Mouse (Mus musculus): ENCODE results near the gene Btg4. TPM values are rescaled to one million over a fixed set of nuclear protein-coding genes. Genes with fewer than 3 reads are reported as not detected.
"Not testable (repeated sequence)": the region's sequence is repeated elsewhere in the genome, so short reads cannot be mapped to it uniquely, and the experiment has no call there.

Btg4 gene
- total RNA-seq, 2 experiments from 2014 or later: not detected

DNA sequence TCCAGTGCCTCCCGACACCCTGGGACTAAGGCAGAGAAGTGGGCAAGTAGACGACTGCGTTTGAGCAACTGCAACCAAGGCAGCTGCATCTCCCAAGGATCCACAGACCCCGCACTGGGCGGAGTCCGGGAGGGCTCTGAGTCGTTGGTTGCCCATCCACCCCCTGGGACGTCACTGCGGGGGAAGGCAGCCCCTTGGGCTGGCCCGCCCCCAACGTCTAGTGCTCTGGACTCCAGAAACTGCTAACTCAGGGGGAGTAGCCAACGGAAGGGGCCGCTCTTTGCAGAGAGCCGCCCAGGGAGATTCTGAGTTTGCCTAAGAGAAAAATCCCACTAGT lies 16.2 kb downstream of the Btg4 start, which contains the start of gene Layn:
Gene Layn (minus strand): TSS at position 116 of the 337 bp plus-strand sequence.
- DNase-seq (ENCODE audit: extremely low spot score in 1 of 2, low spot score in 1 of 2): peak in 1 of 2 experiments; percentile 21

- no peak for DNase-seq (ENCODE audit: extremely low spot score in 1 of 2, low spot score in 1 of 2)
Observed at GRCm38 (mm10) chr9:51081614-51082013, 20.9 kb downstream of the Btg4 start.

- no peak for DNase-seq (ENCODE audit: extremely low spot score in 1 of 2, low spot score in 1 of 2)
Observed at GRCm38 (mm10) chr9:51093697-51094096, 33.0 kb downstream of the Btg4 start.

- no peak for DNase-seq (ENCODE audit: extremely low spot score in 1 of 2, low spot score in 1 of 2)
Observed at GRCm38 (mm10) chr9:51096306-51096705, 35.6 kb downstream of the Btg4 start.

- peak in 1 of 2 experiments; percentile 19 for DNase-seq (ENCODE audit: extremely low spot score in 1 of 2, low spot score in 1 of 2)
Observed at GRCm38 (mm10) chr9:51101756-51102425, 41.2 kb downstream of the Btg4 start, which contains the start of gene 4833427G06Rik. TSS of gene 4833427G06Rik (minus strand) at chr9:51102078.

DNA sequence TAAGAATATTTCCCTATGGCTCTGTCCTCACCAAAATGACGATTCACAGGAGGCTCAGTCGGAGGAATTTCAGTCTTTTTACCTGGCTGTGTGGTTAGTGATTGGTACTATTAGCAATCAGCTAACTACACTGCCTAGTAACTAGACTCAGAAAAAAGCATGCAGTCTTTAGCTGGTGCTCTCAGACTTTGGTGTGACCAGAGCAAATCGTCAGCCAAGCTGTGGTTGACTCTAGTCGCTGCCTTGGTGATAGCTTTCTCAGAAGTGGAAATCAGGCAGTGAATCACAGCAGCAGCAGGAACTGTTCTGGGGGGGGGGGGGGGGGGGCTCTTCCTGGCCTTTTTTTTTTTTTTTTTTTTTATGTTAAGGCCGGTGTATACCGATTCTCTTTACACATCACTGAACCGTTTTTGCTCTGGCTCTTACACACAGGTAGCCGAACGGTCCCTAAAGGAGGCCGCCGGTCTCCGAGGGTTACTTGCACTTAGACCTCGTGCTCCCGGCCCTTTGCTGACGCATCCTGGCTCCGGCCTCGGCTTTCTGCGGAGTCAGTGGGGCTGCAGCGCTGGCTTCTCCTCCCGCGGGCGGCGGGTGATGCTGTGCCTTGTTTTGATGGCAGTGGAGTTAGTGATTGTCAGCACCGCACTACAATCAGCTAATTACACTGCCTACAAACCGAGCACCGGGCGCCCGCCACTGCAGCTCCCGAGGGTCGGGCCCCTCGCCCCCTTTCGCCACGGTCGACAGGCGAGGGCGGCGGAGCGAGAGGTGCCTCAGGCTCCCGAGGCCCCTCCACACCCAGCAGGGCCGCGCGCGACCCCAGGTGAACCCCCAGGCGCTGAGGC lies 42.5 kb downstream of the Btg4 start:
- peak; percentile 29 to 33 for DNase-seq (ENCODE audit: extremely low spot score in 1 of 2, low spot score in 1 of 2)

DNA sequence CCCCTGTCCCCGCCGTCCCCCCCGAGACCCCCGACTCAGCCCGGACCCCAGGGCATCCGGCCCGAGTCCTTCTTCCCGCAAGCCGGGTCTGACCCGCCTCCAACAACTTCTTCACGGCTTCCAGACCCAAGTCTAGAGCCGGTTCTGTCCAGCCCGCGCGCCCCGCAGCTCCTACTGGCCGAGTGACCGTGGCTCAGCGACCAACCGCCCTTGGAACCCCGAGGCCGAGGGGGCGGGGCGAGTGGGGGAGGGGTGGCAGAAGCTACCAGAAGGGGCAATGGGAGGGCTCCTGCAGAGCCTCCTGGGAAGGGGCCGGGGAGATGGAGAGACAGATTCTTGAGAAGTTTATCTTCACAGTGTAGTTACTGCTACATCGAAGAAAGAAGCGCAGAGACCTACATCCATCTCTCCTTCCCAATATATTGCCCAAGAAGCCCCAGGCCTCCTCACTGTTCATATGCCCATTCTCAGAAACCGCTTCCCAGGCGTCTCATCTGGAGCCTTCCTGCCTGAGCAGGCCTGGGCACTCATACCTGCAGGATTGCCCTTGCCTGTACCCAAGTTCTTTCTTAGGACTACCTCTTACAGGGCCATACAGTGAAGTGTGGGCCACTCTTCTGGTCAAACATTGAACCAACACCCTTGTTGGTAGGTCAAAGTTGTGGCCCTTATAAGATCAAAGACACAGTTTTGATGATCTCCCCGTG lies 43.3 kb downstream of the Btg4 start:
- no peak for DNase-seq (ENCODE audit: extremely low spot score in 1 of 2, low spot score in 1 of 2)

DNA sequence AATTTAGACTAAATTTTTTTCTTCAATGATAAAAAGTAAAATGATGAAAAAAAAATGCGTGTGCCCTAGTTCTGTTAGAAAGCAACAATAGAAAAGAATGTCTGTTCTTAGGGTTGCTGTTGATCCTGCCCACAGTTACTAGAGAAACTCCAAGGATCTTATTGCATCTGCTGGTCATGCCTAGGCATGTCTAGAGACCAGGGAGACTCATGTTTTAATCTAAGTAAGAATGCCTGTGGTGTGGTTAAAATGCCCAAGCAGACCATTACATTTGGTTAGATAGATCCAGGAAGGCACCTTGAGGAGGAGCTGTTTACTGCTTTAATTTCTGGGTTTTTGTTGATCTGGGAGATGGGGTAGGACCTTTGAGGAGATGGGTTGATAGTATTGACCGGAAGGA lies 45.0 kb downstream of the Btg4 start:
- DNase-seq (ENCODE audit: extremely low spot score in 1 of 2, low spot score in 1 of 2): no peak

GRCm38 (mm10) chr9:51114767-51115166 lies 54.1 kb downstream of the Btg4 start:
- DNase-seq (ENCODE audit: extremely low spot score in 1 of 2, low spot score in 1 of 2): no peak

DNA sequence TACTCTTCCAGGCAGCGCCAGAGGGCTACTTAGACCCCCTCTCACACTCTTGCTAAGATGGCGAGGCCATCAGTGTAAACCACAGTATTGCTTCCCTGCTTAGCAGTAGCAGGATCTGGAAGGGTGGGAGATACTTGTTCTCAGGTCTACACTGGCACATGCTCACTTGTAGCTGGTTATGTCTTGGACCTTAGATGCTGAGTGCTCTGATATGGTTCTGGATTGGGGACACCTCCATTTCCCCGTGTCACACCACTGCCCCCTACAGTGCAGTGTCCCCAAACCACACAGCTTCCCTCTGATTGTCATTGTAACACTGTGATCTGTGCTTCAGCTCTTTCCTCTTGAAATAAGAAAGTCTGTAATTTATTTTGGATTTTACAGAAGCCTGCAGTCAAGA lies 76.3 kb downstream of the Btg4 start:
- peak in 1 of 2 experiments; percentile 56 for DNase-seq (ENCODE audit: extremely low spot score in 1 of 2, low spot score in 1 of 2)

DNA sequence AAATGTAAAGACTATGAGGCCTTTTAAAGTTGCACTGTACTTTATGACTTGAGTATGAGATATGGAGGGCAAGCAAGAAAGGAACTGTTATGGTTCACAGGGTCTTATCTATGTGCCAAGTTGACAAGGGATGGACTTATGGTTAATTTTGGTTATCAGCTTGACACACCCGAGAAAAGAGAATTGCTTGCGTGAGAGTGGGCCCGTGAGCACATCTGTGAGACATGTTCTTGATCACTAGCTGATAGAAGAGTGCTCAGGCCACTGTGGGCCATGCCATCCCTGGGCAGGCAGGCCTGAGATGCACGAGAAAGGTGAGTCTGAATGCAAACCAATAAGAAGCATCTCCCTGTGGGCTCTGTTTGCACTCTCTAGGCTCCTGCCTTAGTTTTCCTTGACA lies 76.7 kb downstream of the Btg4 start:
- DNase-seq (ENCODE audit: extremely low spot score in 1 of 2, low spot score in 1 of 2): no peak

- DNase-seq (ENCODE audit: extremely low spot score in 1 of 2, low spot score in 1 of 2): no peak
Observed at GRCm38 (mm10) chr9:51137836-51138235, 77.1 kb downstream of the Btg4 start.

GRCm38 (mm10) chr9:51138301-51138700 lies 77.6 kb downstream of the Btg4 start:
- DNase-seq (ENCODE audit: extremely low spot score in 1 of 2, low spot score in 1 of 2): no peak

- DNase-seq (ENCODE audit: extremely low spot score in 1 of 2, low spot score in 1 of 2): not testable (repeated sequence)
Observed at GRCm38 (mm10) chr9:51139401-51139800, 78.7 kb downstream of the Btg4 start.

- DNase-seq (ENCODE audit: extremely low spot score in 1 of 2, low spot score in 1 of 2): no peak
Observed at GRCm38 (mm10) chr9:51140711-51141110, 80.0 kb downstream of the Btg4 start.

DNA sequence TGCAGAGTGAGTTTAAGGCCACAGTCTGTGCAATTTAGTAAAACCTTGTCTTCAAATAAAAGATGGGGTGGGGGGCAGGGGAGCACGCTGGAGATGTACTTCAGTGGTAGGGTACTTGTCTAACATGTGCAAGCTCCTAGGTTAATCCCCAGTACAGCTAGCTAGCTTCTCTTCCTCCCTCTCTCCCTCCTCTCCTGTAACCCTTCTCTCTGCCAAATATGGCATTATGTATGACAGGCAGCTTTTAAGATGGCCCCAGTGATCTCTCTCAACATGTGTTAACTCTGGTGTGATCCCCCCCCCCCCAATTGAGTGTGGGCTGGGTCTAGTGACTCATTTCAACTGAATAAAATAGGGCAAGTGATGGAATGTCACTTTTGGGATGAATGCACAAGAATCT lies 82.7 kb downstream of the Btg4 start:
- no peak for DNase-seq (ENCODE audit: extremely low spot score in 1 of 2, low spot score in 1 of 2)

DNA sequence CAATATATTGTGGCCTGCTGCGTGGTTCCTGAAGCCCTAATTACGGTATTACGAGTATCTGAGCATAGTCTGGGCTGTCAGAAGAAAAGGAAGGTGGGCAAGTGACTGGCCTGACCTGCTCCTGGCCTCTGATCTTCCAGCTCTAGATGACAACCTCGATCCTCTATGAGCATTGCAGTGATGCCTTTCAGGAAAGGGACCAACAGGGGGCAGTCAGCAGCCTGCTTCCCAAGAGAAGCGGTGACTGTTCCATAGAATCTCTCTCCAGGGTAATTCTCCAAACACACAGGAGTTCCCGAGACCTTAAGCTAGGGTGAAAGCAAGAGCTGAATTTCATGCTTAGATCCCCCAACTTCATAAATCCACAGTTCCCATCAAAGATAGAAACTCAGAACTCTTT lies 83.5 kb downstream of the Btg4 start:
- DNase-seq (ENCODE audit: extremely low spot score in 1 of 2, low spot score in 1 of 2): no peak

GRCm38 (mm10) chr9:51146496-51146895 lies 85.8 kb downstream of the Btg4 start:
- DNase-seq (ENCODE audit: extremely low spot score in 1 of 2, low spot score in 1 of 2): no peak

- DNase-seq (ENCODE audit: extremely low spot score in 1 of 2, low spot score in 1 of 2): no peak
Observed at GRCm38 (mm10) chr9:51147294-51147693, 86.6 kb downstream of the Btg4 start.

- peak; percentile 41 to 69 for DNase-seq (ENCODE audit: extremely low spot score in 1 of 2, low spot score in 1 of 2)
Observed at GRCm38 (mm10) chr9:51152079-51152752, 91.5 kb downstream of the Btg4 start.
